Mouse (Mus musculus) right cerebral cortex, postnatal 4 days (tissue): ENCODE measurements around the gene Kat6b.
A peak's percentile ranks its signal among the peaks of the same experiment; 100 is the strongest.

Experiments
- DNase-seq: peaks from one replicate; pipeline ENCODE4 v3.0.0-alpha.2; 2022

The Kat6b gene

DNA sequence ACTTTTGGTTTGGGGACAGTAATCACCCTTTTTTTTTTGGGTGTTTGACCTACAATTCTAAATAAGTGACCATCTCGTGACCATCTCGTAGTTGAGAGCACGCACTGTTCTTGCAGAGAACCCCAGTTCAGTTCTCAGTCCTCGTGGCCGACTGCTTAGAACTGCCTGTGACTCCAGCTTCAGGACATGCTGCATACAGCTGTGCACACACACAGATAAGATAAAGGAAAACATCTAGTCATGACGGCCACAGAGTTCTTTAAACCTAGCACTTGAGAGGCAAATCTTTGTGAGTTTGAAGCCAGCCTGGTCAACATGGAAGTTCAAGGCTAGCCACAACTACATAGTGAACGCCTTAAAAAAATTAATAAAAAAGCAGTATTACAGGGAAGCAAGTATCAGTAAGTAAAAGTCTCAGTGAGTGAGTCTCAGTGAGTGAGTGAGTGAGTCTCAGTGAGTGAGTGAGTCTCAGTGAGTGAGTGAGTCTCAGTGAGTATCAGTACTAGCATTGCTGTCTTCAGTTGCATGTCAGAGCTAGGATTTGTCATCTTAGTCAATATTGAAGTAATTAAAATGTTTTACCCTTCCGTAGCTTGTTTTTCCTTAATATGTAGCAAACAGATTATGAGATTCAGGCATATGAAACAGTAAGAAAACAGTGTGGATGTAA is 80.3 kb downstream of the Kat6b start:
- DNase-seq: no peak

DNA sequence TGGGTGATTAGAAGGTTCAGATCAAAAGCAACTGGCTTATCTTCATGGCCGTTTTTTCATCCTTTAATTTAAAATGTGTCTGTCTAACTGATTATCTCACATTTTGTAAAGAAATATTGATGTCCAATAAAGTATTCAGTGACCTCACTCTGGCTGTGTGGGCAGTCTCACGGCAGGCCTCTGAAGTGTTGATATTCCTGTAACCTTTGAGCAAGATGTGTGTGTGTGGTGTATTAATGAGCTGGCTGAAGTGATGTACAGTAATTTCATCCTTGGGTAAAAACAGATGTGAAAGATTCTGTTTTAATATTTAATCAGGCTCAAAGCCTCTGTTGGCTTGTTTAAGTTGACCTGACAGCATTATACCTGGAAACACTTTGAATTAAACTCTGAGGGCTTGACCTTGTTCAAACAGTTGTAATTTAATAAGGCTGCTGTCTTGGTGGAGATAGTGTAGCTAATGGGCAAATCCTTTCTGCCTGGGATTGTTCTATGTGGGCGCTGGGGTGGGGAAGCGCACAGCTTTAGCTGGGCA is 82.4 kb downstream of the Kat6b start:
- no peak for DNase-seq

DNA sequence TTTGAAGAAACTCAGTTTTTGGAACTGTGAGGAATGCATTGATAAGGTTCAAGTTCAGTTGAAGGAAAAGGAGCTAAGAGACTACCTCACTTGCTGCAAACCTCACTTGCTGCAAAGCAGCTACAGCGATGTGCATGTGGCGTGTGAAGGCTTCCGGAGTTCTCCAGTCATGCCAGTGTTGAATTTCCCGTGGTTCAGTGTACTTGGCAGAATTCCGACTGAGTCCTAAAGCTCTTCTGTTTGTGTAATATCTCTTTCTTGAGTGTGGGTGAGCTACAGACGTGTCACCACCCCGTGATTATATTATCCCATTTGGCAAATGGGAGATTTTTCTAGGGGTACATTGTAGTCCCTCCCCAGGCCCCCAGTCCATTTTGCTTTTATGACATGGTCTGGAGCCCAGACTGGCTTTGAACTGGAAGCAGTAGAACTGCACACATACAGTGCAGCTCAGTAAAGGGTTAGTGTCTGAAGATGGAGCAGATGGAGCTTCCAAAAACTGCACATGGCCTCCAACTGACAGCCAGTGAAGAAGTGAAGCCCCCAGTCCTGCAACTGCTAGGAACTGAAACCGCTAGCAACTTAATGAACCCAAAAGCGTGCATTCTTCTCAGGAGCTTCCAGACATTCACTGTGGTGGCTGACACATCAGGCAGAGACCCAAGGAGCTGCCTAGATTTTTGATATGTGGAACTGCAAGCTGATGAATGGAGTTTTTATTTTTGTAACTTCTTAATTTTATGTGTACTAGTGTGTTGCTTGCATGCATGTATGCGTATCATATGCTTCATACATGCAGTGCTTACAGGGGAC is 84.5 kb downstream of the Kat6b start:
- DNase-seq: no peak

DNA sequence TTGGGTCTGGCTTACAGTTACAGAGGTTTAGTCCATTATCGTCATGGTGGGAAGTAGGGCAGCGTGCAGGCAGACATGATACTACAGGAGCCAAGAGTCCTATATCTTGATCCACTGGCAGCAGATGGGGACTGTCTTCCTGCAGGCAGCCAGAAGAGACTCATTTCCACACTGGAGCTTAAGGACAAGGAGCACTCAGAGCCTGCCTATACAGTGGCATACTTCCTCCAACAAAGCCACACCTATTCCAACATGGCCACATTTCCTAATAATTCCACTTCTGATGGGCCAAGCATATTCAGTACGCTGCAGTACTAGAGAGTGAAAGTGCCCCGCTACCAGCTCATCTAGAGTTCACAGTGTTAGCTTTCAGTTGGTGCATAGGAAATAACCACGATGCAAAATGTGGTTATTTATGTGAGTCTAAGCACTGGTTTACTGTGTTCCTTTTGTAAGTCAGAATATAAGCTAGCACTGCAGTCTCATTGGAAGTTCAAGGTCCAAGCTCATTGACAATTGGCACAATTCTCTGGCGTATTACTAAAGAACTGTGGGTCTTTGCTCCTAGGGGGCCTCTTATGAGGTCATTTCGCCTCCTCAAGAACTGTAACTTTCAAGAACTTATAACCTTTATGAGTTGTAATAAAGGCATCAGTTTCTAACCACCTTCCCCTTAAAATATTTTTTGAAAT is 86.2 kb downstream of the Kat6b start:
- no peak for DNase-seq

DNA sequence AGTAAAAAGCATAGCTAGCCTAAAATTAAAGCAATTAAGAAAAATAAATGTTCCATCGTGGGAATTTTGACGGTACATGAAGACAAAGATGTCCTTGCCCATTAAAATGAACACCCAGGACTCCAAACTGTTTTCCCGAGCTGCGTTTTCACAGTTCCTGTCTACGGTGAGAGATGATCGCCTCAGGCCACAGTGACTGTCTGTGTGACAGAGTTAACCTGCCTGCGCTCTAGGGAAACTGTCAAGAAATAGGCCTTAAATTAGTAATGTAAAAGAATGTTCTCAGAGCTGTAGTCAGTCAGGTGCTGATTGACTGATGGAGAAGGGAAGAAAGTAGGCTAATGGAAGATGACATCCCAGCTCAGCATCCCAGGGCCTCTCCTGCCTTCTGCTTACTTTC is 87.6 kb downstream of the Kat6b start:
- DNase-seq: no peak

DNA sequence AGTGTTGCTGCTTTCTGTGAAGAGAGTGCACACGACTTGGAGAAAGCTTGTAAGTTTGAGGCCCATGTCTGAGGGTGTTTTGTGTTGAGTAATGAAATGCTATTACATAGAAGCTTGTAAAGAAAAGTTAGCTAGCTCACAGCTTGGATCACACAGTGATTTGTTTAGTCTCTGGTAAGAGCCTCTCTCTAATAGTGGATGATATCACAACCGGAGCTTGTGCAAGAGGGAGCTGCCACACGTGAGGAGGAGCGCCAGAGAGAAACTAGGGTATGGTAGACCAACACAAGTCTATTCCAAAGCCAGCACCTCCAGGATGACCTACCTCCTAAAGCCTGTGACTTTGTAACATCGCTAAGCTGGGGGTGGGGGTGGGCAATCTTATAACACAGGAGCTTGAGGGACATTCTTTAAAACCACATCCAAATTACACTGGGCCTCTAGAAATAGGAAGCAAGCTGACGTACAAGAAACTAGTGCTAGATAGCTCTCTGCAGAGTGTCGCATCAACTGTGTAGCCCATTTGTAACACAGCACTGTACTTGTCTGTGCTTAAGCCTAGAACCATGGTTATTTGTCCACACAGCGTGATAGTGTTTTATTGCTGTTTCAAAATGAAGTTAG is 93.6 kb downstream of the Kat6b start:
- DNase-seq: no peak

DNA sequence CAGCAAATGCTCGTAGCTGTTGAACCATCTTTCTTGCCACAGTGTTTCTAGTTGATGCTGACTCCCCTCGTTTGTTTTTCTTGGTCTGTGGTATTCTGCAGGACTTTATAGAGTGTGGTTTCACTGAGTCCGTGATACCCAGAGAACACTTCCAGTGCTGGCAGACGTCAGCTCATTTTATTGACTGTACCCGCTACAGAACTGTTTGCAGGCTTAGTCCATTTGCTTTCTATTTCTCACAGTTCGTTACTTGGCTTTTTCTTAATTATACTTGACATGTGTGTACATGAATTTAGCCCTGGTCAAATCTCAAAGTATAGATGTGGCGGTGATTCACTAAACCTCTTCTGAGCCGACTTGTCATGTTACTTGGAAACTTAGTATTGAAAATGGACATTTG is 95.6 kb downstream of the Kat6b start:
- DNase-seq: no peak

DNA sequence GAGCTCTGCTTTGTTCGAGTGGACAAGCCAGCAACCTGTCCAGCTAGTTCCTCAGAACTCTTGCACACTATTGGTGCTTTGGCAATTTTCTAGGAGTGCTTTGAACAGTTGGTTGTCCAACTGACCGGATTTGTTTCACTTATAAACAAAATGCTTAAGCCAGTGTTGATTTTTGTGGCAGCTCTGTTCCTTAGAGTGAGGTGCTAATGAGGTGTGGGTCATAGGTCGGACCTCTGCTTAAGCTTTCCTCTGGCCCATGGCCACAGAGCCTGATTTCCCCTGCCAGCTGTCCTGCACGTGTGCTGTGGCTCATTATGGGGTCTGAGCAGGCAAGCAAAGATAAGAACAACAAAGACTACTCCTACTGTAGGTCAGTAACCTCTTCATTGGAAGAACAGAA is 100.0 kb downstream of the Kat6b start:
- no peak for DNase-seq

DNA sequence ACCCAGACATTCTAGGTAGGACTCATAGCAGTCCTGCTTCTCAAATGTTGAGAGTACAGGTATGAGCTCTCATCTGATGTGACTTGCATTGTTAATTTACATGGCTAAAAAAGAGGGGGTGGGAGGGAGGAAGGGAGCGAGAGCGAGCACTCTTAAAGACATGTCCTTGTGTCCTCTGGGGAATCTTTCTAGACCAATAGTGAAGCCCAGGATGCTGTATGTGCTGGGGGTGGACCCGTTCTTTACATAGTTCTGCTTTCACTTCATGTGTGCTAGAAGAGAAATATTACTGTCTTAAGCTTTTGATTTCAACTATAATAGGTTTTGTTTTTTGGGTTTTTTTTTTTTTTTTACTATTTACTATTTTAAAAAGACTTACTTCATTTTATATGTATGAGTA is 101.1 kb downstream of the Kat6b start:
- DNase-seq: no peak

DNA sequence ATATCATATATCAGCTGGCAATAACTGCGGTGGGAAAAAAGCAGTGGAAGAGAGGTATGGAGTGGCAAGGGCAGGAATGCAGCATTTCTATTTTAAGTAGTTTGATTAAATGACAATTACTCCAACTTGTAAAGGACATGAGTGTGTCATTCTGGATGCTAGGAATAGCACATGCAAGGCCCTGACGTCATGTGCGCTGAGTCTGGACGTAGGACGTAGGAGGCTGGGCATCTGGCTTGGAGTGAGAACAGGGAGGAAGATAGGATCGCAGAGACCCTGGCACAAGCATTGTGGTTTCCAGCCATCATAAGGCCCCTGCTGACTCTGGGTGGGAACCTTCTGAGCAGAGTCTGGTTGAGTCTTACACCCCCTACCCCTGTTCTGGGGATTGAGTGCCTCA is 101.8 kb downstream of the Kat6b start:
- DNase-seq: no peak

DNA sequence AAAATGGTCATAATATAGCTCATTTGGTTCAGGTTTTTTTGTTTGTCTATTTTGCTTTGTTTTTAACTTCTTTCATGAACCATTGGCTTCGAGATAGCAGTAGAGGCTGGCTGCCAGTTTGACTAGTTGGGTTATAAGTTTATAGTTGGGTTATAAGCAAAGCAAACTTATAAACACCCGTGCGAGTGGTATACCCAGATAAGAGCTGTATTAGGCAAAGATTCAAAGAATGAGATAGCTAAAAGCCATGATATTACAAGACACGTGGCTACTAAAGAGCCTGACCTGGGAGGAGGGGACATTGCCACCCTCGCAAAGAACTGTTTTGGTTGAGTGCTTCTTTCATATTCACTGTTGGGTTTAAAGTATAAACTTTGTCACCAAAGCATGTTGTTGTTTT is 102.6 kb downstream of the Kat6b start:
- DNase-seq: no peak

DNA sequence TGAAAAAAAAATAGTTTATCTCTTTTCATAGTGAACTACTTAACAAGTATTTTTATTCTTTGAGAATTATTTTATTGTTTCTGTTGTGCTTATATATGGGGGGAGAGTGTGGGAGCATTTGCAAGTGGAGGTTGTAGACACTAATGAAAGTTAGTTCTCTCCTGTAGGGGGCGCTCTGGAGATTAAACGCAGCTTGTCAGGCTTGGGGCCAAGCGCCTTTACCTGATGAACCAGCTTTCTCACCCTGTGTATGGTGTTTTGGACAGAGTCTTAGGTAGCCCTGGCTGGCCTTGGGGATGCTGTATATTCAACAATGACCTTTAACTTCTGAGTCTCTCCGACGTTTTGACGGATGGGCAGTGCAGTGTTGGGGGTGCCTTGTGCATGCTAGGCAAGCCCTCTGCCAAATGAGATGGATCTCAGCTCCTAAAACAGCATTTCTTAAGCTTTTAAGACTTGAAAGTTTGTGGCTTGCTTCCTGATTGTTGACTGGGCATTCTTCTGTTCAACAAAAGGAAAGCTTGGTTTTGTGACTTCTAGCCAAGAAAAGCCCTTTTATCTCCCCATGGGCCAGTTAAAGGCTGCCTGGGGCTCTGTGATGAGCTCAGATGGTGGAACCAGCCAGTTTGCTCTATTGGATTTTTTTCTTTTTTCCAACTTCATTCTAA is 103.4 kb downstream of the Kat6b start:
- no peak for DNase-seq

DNA sequence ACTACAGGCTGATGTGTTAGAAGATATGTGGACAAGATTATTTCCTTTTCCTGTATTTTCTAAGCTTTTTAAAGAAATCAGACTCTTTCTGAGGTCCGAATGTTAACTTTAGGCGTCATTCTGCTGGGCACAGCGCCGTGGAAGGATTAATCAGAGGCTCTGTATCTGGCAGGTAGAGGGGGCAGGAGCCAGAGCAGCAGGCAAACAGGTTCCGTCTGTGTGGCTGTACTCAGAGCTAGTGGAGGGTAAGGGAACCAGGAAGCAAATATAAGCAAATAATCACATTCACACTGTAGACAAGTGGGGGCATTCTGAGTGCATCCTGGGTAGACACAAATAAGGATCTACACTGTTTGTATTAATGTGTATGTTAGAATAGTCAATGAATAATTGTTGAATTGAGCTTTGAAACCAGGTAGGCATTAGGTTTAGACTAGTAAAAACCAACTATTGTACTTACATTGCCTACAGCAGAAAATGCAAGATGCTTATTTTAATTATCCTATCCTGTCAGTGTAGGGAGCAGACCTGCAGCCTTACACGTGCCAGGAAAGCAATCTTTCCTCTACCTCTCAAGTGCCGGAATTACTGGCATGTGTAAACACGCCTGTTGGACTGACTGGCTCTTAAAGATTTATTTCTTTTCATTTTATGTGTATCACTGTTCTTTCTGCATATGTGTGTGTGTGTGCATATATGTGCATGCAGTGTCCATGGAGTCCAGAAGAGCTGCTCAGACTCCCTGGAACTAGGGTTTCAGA is 104.4 kb downstream of the Kat6b start:
- DNase-seq: no peak

DNA sequence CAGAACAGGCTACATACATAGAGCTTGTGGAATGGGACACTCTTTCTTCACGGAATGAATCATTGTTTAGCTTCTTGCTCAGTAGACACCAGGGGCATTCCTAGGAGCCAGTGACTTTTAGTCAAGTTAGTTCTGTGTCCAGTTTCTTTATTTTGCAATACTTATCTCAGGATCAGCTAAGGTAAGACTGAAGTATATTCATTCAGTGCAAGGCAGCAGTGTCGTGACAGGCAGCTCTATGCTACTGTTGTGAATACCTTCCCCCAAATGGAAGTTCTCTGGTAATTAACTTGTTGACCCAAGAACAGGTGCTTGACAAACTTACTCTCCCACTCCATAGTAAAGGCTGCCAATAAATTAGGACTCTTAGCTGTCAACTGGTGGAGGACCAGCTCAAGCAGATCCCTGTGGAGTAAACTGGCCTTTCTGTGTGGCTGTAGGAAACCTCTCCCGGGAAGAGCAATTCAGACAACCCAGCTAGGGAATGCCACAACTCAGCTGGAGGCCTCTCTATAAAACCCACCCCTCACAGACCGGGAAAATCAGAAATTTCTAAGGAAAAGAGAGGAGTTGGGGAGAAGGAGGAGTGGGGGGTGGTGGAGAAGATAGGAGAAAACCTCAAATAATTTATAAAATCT is 105.4 kb downstream of the Kat6b start:
- no peak for DNase-seq

DNA sequence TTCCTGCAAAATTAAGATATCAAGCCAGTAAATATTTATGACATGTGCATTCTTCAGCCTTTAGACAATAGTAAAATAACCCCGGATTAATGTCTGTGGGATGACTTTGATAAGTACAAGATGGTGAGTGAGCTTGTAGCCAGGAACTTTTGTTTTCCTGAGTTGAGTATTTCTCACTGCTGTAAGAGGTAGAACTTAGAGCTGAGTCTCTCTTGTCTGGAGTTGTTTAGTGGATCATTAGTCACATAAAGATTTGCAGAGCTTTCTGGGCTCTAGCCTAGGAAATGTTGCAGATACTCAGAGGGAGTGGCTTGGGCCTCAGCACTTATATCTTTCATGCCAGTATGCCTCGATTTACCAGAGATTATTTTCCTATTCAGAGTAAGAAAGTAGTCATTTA is 106.7 kb downstream of the Kat6b start:
- no peak for DNase-seq

DNA sequence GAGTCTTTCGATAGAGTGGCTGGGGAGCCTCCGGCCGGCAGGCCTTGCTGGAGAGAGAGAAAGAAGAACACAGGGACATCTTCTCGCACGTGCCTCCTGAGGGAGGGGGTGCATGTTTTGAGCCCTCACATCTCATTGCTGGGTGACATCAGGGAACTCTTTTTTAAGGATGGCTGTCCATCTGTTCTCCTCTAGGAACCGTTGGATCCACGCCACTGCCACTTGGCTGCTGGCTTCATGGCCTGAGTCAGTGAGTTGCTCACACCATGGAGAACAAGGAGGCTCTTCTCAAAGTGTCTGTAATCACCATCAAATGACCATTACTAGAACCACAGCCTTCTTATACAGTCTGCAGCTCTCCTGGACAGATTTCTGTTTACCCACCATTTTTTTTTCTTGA is 108.4 kb downstream of the Kat6b start:
- DNase-seq: peak; percentile 44

DNA sequence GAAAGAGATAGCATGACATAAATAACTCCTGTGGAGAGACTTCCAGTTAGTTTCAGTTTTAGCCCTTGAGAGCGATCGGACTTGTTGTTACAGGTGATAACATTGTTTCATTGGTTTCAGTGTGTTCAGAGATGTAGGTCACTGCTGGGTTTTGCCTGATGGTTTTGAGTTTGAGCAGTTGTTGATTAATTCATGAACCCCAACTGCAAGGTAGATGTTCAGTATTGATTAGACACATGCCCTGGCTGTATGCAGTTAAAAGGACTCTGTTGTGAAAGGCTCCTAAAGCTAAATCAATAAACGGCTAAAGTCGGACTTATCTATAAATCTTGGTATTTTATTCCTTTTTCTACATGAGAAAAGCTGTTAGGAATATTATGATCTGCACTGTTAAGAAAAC is 109.0 kb downstream of the Kat6b start:
- DNase-seq: no peak

DNA sequence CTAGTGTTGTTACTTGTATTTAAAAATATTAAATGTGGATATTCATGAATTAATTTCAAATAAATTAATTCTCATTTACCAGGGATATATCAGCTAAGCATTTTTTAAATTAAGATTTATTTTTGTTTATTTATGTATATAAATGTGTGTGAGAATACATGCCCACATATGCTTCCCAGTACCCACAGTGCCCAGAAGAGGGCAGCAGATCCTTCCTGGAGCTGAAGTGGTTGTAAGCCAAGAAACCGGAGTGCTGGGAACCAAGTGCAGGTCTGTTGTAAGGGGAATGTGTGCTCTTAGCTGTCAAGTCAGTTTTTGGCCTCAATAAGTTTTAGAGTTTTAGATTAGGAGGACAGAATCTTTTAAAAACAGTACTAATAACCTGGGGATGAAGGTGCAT is 110.9 kb downstream of the Kat6b start:
- no peak for DNase-seq

DNA sequence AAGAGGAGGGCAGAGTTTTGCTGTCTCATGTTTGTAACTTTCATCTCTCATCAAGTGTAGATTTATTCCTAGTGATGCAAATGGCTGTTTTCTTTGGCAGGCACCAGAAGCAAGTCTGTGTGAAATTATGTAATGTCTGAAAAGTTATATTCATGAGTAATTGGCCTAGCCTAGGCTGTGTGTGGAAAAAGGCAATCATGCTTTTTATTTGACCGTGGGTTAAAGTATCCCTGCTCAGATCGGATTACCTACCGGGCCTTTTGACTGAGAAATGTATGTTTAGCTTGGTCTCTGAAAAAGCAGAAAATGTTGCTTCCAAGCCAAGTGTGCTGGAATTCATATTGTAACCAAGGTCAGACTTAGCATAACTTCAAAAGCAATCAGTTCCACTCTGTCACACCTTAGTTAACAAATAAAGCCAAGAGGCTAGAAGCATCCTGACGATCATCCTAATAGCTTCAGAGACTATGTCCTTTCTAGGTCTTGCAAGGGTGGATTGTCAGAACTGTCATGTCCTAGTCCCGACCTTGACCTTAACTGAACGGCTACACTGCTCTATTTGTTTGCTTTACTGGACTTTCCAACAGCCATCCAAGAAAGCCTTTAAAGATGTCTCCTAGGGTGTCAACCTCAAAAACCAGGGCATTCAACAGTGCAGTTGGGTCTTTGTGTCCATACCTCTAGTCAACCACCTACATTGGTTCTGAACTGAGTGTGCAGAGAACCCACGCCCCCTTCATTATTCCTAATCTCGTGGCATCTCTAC is 111.9 kb downstream of the Kat6b start:
- DNase-seq: no peak

DNA sequence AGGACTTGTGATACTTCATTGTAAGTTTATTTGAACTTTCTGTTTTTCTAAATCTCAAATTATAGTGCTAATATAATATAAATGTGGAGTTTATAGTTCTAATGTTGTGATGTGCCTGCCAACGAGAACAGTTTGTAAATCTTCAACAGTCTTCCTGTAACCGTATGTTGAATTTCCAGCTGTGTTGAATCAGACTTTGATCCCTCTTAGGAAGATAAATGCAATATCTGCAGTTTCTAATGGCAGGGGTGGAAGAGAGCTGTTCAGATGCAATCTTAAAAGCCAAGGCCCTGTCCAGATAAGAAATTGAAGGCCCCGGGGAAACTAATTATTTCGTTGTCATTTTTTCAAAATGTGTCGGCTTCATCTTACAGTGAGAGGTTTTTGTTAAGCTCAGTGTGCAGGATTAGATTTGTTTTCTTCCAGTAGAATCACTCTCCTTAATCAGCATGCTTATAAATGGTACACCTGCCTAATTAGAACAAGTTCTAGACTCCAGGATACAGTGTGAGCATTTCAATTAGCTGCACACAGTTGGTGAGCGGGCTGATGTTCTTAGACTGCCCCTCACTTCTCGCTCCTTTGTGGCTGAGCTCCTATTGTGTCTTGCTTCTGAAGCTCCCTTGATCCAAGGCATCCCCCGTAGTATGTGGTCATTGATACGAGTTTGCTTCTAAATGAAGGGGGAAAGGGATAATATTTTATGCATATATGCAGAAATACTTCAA is 118.4 kb downstream of the Kat6b start:
- DNase-seq: no peak
